Mouse (Mus musculus) telencephalon, adult 2 months (tissue): Measurements from ENCODE around the gene Dpf2.
"Not testable (repeated sequence)": the region's sequence is repeated elsewhere in the genome, so short reads cannot be mapped to it uniquely, and the experiment has no call there.

ENCODE experiments used
- DNase-seq: peaks from one replicate; pipeline ENCODE4 v3.0.0-alpha.2; 2011; ENCODE audit warnings: low read depth, low spot score

Gene Dpf2

GRCm38 (mm10) chr19:5893282-5894001 lies 19.4 kb downstream of the Dpf2 start:
- DNase-seq, result no peak

DNA sequence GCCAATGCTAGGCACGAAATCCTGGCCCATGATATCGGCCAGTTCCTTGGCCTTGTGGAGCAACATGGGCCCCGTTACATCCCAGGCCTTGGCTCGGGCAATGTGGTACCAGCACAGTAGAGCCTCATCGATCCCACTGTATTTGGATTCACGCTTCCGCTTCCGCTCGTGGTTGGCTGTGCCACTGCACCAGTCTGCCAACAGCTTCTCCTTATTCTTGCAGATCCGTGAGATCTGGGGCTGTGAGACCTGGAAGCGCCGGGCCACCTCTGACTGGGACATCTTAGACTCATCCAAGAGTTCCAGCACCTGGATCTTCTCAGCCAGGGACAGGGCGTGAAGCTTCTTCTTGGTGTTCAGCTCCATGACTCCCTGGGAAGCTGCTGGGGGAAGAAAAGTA lies 20.1 kb downstream of the Dpf2 start:
- DNase-seq, result no peak

DNA sequence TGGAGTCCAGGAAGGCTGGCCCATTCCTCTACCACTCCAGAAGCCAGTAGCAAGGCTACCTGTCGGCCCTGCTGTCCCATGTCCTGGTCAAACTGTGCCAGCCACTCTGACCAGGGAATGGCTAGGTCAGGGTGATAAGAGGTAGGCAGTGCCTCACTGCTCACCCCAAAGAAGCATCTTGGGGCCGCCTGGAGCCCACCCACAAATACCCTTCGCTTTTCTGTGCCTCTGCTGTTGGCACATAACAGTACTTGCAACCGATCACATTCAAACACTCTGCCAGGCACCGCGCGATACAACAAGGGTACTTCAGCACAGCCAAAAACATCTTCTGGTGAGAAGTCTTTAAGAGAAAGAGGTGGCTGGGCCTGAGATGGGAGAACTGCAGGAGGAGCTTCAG lies 20.5 kb downstream of the Dpf2 start:
- DNase-seq, result no peak

DNA sequence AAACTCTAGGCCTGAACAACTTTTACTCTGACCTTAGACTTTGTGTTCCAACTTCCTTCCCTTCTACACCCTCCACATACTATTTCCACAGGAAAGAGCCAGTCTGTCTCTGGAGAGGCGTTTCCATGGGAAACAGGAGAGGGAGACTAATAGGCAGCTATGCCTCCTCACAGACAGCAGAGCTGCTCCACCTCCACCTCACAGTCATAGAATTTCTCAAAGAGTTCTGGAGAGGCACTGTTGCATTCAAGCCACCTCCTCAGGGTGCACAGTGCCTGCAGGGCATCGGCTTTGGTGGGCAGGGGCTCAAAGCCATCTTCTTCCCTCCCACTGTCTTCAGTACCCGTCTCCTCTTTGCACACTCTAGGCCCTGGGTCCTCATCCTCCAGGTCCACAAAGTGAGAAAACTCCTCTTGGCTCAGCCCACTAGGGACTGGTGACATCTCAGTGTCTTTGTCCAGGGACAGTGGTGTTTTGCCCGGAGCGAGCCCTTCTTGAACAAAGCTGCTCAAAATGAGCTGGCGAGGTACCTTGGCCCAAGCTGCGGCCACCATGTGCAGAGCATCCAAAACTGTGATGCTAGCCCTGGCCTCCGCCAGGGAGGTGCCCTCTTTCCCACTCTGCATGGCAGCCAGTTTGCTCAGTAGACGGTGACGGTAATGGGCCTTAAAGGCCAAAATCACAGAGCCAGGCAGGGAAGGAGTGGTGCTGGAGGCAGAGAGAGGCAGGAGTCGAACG lies 21.1 kb downstream of the Dpf2 start:
- DNase-seq, result no peak

DNA sequence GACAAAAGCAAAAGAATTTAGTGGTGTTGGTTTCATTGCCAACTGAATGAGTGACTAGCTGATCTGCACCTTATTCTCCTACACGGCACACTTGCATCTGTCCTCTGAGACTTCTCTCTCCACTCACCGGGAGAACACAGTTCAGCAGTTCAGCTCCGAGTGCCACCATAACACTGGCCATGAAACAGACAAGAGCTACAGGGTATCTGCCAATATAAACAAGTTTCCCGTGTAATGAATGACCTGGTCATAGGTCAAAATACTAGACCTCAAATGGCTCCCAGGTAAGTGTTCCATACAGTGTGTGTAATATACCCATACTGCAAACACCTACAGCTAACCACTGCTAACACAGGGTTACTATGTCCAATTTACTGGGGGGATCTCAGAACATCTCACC lies 23.6 kb downstream of the Dpf2 start:
- no peak for DNase-seq

- DNase-seq, result no peak
Observed at GRCm38 (mm10) chr19:5887234-5887815, 25.5 kb downstream of the Dpf2 start.

GRCm38 (mm10) chr19:5885838-5886237 lies 27.0 kb downstream of the Dpf2 start:
- no peak for DNase-seq

DNA sequence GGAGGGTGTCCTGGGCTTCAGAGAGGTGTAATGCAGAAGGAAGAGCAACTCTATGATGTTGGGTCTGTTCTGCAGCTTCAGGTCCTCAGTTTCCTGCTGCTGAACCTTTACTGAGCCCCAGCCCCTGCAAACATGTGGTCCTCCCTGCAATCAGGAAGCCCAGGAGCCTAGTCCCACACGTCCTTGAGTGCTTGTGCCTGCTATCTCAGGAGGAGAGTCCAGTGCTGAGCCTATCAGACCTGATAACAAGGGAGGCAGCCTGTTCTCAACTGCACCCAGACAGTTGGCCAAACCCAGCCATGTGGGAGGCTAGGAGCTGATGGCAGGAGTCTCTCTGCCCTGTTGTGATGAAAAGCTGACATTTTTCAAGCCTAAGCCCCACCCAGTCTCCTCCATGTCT lies 28.9 kb downstream of the Dpf2 start:
- DNase-seq, result no peak

- not testable (repeated sequence) for DNase-seq
Observed at GRCm38 (mm10) chr19:5882079-5882478, 30.7 kb downstream of the Dpf2 start.

DNA sequence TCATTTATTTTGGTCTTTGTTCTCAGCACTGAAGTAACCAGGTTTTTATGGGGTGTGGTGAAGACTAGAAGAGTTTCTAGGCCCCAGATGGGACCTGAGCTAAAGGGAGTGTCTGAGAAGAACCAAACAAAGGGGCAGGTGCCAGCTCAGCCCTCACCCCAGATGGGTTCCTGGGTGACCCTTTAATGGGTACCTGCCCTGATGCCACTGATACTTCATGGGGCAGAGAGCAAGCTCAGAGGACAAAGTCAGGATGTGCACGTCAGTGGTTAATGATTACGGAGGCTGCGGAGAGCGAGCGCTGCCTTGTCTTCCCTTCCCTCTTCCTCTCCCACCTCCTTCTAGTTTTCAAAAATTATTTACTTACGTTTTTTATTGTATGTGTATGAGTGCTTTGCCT lies 31.7 kb downstream of the Dpf2 start:
- DNase-seq, result no peak

GRCm38 (mm10) chr19:5879735-5880134 lies 33.1 kb downstream of the Dpf2 start:
- no peak for DNase-seq

DNA sequence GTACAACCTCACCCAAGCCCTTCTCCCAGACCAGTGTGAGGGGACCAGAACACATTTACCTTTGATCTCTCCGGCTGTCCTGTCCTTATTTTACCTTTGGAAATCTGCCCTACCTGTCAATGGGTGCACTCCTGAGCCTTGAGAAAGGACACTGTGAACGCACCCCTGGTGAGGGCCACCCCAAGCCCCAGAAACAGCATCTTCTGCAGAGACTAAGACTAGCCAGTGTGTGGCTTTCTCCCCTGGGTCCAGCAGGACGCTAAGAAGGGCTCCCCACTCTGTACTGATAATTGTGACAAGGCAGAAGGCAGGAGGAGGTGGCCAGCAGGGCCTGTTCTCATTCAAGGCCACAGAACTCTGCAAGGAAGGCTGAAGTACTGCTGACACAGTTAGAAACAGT lies 33.9 kb downstream of the Dpf2 start:
- no peak for DNase-seq

DNA sequence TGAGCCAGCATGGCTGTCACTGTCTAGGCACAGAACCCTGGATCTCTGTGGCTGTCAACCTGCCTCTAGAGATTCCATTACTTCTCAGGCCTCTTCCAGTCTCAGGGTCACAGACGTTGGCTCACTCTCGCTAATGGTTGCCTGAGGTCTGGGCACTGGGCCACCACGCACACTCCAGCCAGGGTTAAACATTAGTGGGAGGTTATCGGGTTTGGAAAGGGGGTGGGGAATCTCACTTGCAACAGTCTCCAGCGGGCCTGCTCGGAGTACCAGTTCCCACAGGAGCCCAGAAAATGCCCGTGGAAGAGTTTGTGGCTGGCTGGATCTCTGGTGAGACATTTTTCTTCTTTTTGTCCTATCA lies 34.5 kb downstream of the Dpf2 start:
- no peak for DNase-seq

DNA sequence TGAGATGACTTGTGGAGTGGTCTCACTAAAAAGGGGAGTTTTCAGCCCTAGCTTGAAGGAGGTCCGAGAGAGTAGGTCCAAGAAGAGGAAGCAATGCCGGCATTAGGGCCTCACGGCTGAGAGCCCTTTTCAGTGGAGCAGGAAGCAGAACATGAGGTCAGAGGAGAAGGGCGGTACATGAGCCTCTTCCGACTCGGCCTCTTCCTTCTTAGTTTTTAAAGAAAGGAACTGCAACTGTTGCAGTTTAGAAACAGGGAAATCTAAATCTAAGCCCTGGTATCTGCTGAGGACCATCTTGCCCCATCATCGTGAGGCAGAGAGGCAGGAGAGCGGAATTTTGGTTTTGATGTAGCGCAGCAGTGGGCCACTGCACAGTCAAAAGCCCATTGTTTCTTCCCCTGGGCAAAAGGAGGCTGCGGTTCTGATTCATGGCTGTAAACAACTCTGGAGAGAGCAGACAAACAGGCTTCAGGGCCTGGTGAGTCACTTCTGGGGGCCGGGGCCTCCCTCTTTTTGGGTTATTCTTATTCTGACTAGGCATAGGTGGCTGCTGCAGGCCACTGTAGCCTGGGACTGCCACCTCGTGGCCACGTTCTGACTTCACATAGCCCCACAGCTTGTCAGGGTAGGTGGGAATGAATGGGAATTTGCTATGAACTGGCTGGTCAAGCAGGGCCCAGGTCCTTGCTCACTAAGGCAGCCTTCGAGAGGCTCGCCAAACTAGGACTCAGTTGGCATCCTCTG lies 35.0 kb downstream of the Dpf2 start, which contains the start of gene Slc25a45:
Gene Slc25a45 (plus strand): TSS at position 191 of the 744 bp plus-strand sequence.
- peak; percentile 52 for DNase-seq

DNA sequence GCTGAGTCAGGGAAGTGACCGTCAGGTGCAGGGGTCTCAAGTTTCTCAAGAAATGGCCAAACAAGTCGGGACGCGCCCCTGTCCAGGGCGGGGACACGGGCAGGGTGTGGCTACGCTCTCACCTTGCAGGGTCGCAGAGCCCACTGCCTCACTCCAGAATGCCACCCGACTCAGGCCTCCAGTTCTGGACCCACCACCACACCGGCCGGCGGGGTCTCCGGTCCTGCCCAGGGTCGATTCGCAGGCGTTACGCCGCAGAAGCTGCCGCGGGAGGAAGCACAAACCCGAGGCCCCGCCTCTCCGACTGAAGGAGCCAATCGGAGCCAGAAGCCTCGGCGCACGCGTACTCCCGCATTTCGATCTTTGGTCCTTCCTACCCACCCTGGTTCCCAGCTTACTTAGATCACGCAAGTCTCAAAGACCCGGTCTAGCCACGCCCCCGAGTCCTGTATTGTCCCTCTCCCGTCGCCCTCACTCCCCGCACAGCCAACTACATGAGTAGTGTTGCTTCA lies 37.8 kb downstream of the Dpf2 start, which contains the start of gene Frmd8:
Gene Frmd8 (minus strand): TSS at position 306 of the 512 bp plus-strand sequence.
- DNase-seq, result peak; percentile 91

GRCm38 (mm10) chr19:5874391-5874968 lies 38.3 kb downstream of the Dpf2 start:
- no peak for DNase-seq

- no peak for DNase-seq
Observed at GRCm38 (mm10) chr19:5872931-5873556, 39.8 kb downstream of the Dpf2 start.

DNA sequence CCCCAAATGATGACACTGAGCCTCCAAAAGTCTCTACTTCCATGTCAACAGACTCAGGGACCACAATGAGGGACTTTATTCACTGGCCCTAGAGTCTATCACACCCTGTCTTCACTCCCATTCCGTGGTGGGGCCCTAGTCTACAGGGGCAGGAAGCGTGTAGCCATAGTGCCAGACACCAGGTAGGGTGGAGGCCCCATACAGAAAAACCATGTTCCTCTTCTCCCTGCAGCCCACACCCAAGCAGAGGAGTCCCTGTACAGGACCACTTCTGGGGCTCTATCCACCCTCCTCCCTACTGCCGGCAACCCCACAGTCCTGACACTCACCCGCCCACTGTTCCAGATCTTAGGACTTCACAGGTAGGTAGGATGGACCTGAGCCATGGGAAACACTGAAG lies 40.3 kb downstream of the Dpf2 start:
- DNase-seq, result no peak

- DNase-seq, result no peak
Observed at GRCm38 (mm10) chr19:5871683-5872082, 41.1 kb downstream of the Dpf2 start.

DNA sequence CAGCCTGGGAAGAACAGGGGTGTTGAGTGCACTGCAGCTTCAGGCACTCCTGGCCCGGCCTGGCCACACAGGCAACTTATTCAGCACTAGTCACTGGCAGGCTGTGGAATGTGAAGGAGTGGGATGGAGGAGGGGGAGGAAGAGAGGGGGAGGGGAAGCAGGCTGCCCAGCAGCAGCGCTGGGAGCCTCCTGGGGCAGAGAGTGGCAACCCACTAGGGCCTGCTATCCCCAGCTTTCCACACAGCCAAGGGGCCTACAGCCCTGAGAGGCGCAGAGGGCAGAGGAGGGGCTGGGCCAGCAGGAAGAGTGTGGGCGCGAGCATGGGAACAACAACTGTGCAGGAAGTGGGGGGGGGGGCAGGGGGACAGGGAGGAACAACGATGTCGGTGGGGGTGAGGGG lies 41.5 kb downstream of the Dpf2 start:
- no peak for DNase-seq

- no peak for DNase-seq
Observed at GRCm38 (mm10) chr19:5868096-5868495, 44.7 kb downstream of the Dpf2 start.
